Mouse (Mus musculus): ENCODE measurements around the gene Tmbim6. TPM values are rescaled to one million over a fixed set of nuclear protein-coding genes. Genes with fewer than 3 reads are reported as not detected.
A peak's percentile ranks its signal among the peaks of the same experiment; 100 is the strongest.
"Not testable (repeated sequence)": the region's sequence is repeated elsewhere in the genome, so short reads cannot be mapped to it uniquely, and the experiment has no call there.

Gene Tmbim6
- polyA plus RNA-seq, 1 experiment from 2014 or later, result 726 TPM

GRCm38 (mm10) chr15:99376240-99376639 lies 16.4 kb upstream of the Tmbim6 start:
- 88% methylated on average over 5 of the region's 5 CpGs for WGBS
- Histone ChIP-seq H3K27ac (ENCODE audit: low read length) (no peak overlapping the region), H3K27me3 (replicated peaks; ENCODE audit: control insufficient read depth, insufficient read depth, low read length) (no peaks in the 10 kb centered on the region), H3K9ac (ENCODE audit: low read depth, low read length) (no peak overlapping the region), H3K4me3 (ENCODE audit: low read length) (no peak overlapping the region), H3K9me3 (ENCODE audit: control insufficient read depth, low read length) (no peaks in the 10 kb centered on the region), H3K4me1 (ENCODE audit: control insufficient read depth, insufficient read depth, low read length) (no peaks in the 10 kb centered on the region), H3K4me2 (ENCODE audit: low read depth, low read length) (no peak overlapping the region), H3K36me3 (ENCODE audit: control insufficient read depth, insufficient read depth, low read length) (no peaks in the 10 kb centered on the region)
- ATAC-seq, result no peak

GRCm38 (mm10) chr15:99382893-99383292 lies 9.8 kb upstream of the Tmbim6 start:
- no peak overlapping the region for H3K4me2 ChIP-seq (ENCODE audit: low read depth, low read length)
- peak; percentile 84 for ATAC-seq
- no peaks in the 10 kb centered on the region for H3K27me3 ChIP-seq (replicated peaks; ENCODE audit: control insufficient read depth, insufficient read depth, low read length)
- H3K36me3 ChIP-seq (ENCODE audit: control insufficient read depth, insufficient read depth, low read length), result no peaks in the 10 kb centered on the region
- H3K27ac ChIP-seq (ENCODE audit: low read length), result no peak overlapping the region
- H3K9me3 ChIP-seq (ENCODE audit: control insufficient read depth, low read length), result no peaks in the 10 kb centered on the region
- no peak overlapping the region for H3K9ac ChIP-seq (ENCODE audit: low read depth, low read length)
- H3K4me1 ChIP-seq (ENCODE audit: control insufficient read depth, insufficient read depth, low read length), result no peaks in the 10 kb centered on the region
- no peak overlapping the region for H3K4me3 ChIP-seq (ENCODE audit: low read length)

GRCm38 (mm10) chr15:99384071-99384470 lies 8.6 kb upstream of the Tmbim6 start:
- no peaks in the 10 kb centered on the region for H3K4me1 ChIP-seq (ENCODE audit: control insufficient read depth, insufficient read depth, low read length)
- H3K9ac ChIP-seq (ENCODE audit: low read depth, low read length), result no peak overlapping the region
- ATAC-seq, result no peak
- H3K36me3 ChIP-seq (ENCODE audit: control insufficient read depth, insufficient read depth, low read length), result no peaks in the 10 kb centered on the region
- 43% methylated on average over 6 of the region's 6 CpGs for WGBS
- H3K27ac ChIP-seq (ENCODE audit: low read length), result no peak overlapping the region
- no peaks in the 10 kb centered on the region for H3K27me3 ChIP-seq (replicated peaks; ENCODE audit: control insufficient read depth, insufficient read depth, low read length)
- no peak overlapping the region for H3K4me3 ChIP-seq (ENCODE audit: low read length)
- no peaks in the 10 kb centered on the region for H3K9me3 ChIP-seq (ENCODE audit: control insufficient read depth, low read length)
- H3K4me2 ChIP-seq (ENCODE audit: low read depth, low read length), result no peak overlapping the region

GRCm38 (mm10) chr15:99386110-99386509 lies 6.6 kb upstream of the Tmbim6 start:
- WGBS, result 65% methylated on average over 3 of the region's 3 CpGs
- H3K4me3 ChIP-seq (ENCODE audit: low read length); H3K4me2 ChIP-seq (ENCODE audit: low read depth, low read length); H3K9me3 ChIP-seq (ENCODE audit: control insufficient read depth, low read length); H3K4me1 ChIP-seq (ENCODE audit: control insufficient read depth, insufficient read depth, low read length); H3K36me3 ChIP-seq (ENCODE audit: control insufficient read depth, insufficient read depth, low read length); H3K27me3 ChIP-seq (replicated peaks; ENCODE audit: control insufficient read depth, insufficient read depth, low read length); H3K27ac ChIP-seq (ENCODE audit: low read length); ATAC-seq; H3K9ac ChIP-seq (ENCODE audit: low read depth, low read length): not testable (repeated sequence)

GRCm38 (mm10) chr15:99386796-99387195 lies 5.9 kb upstream of the Tmbim6 start:
- Histone ChIP-seq H3K36me3 (ENCODE audit: control insufficient read depth, insufficient read depth, low read length) (no peaks in the 10 kb centered on the region), H3K4me1 (ENCODE audit: control insufficient read depth, insufficient read depth, low read length) (peaks cover 3% of the 10 kb centered on the region; the same call in 1 of the 2 replicates), H3K4me2 (ENCODE audit: low read depth, low read length) (no peak overlapping the region), H3K27me3 (replicated peaks; ENCODE audit: control insufficient read depth, insufficient read depth, low read length) (no peaks in the 10 kb centered on the region), H3K27ac (ENCODE audit: low read length) (no peak overlapping the region), H3K9me3 (ENCODE audit: control insufficient read depth, low read length) (no peaks in the 10 kb centered on the region), H3K4me3 (ENCODE audit: low read length) (no peak overlapping the region), H3K9ac (ENCODE audit: low read depth, low read length) (no peak overlapping the region)
- ATAC-seq, result peak; percentile 34
- WGBS, result 71% methylated on average over 3 of the region's 3 CpGs

DNA sequence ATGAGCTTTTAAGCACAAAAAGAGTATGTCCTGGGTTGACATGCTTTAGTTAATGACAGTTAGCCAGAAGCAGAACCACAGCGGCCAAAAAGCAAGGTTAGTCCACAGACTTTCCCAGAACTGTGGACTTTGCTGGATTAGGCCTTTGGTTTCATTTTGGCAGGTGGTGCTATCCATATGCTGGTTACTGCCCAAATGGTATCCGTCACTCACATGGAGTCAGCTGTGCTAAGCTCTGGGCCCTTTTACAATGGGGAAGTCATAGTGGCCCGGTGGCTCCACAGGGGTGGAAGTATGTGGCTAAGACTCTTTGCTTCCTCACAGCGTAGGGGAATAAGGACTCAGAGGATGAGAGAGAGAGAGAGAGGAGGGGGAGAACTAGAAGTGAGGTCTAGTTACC lies 4.7 kb upstream of the Tmbim6 start:
- peaks cover 6% of the 10 kb centered on the region; the same call in 1 of the 2 replicates for H3K4me1 ChIP-seq (ENCODE audit: control insufficient read depth, insufficient read depth, low read length)
- H3K9ac ChIP-seq (ENCODE audit: low read depth, low read length), result no peak overlapping the region
- 74% methylated on average over 4 of the region's 4 CpGs for WGBS
- no peaks in the 10 kb centered on the region for H3K27me3 ChIP-seq (replicated peaks; ENCODE audit: control insufficient read depth, insufficient read depth, low read length)
- no peak for ATAC-seq
- H3K36me3 ChIP-seq (ENCODE audit: control insufficient read depth, insufficient read depth, low read length), result no peaks in the 10 kb centered on the region
- no peak overlapping the region for H3K4me3 ChIP-seq (ENCODE audit: low read length)
- H3K4me2 ChIP-seq (ENCODE audit: low read depth, low read length), result no peak overlapping the region
- H3K9me3 ChIP-seq (ENCODE audit: control insufficient read depth, low read length), result no peaks in the 10 kb centered on the region
- H3K27ac ChIP-seq (ENCODE audit: low read length), result no peak overlapping the region

DNA sequence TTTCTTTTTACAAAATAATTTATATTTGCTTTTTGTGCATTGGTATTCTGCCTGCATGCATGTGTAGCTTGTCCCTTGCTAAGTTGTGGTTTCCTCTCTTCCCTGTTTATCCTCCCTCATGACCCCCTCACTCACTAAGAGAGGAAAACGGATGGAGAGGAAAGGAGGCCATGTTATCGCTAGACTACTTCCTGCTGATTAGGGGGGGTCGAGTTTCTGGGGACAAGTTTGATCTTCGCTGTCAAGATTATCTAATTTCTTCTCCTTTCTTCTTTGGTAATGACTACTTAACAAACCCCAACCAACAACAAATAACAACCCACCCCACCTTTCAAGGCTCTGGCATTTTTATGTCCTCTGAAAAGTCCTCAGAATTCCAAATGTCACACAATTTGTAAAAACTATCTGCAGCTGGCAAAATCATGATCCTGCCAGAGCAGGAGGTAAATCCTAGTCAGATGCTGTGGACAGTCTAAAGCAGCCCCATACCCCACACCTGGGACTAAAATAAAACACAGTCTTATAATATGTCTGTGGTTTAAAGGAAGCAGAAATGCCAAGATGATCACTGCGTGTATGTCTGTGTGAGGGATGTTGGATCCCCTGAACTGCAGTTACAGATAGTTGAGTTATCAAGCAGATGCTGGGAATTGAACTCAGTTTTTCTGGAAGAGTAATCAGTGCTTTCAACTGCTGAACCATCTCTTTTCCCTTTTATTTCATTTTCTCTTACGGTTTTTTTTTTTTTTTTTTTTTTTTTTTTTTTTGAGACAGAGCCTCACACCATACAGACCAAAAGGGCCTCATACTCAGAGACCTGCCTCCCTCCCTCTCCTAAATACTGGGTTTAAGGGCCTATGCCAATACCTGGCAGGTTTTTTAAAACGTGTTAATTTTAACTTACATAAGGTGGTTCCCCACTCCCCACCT lies 1.9 kb upstream of the Tmbim6 start:
- no peak overlapping the region for H3K4me2 ChIP-seq (ENCODE audit: low read depth, low read length)
- H3K4me3 ChIP-seq (ENCODE audit: low read length), result no peak overlapping the region
- 64% methylated on average over 7 of the region's 7 CpGs for WGBS
- no peak overlapping the region for H3K27ac ChIP-seq (ENCODE audit: low read length)
- peaks cover 17% of the 10 kb centered on the region for H3K4me1 ChIP-seq (ENCODE audit: control insufficient read depth, insufficient read depth, low read length)
- no peak for ATAC-seq
- H3K27me3 ChIP-seq (replicated peaks; ENCODE audit: control insufficient read depth, insufficient read depth, low read length), result no peaks in the 10 kb centered on the region
- H3K9me3 ChIP-seq (ENCODE audit: control insufficient read depth, low read length), result no peaks in the 10 kb centered on the region
- H3K9ac ChIP-seq (ENCODE audit: low read depth, low read length), result no peak overlapping the region
- H3K36me3 ChIP-seq (ENCODE audit: control insufficient read depth, insufficient read depth, low read length), result no peaks in the 10 kb centered on the region

GRCm38 (mm10) chr15:99391975-99392374 lies 707 bp upstream of the Tmbim6 start:
- no peaks in the 10 kb centered on the region for H3K36me3 ChIP-seq (ENCODE audit: control insufficient read depth, insufficient read depth, low read length)
- 74% methylated on average over 6 of the region's 6 CpGs for WGBS
- peak overlapping the region; percentile 61 for H3K9ac ChIP-seq (ENCODE audit: low read depth, low read length)
- no peaks in the 10 kb centered on the region for H3K27me3 ChIP-seq (replicated peaks; ENCODE audit: control insufficient read depth, insufficient read depth, low read length)
- H3K27ac ChIP-seq (ENCODE audit: low read length), result peak overlapping the region; percentile 70
- H3K9me3 ChIP-seq (ENCODE audit: control insufficient read depth, low read length), result no peaks in the 10 kb centered on the region
- peak overlapping the region; percentile 74 for H3K4me2 ChIP-seq (ENCODE audit: low read depth, low read length)
- peak overlapping the region; percentile 46 for H3K4me3 ChIP-seq (ENCODE audit: low read length)
- no peak for ATAC-seq
- peaks cover 30% of the 10 kb centered on the region for H3K4me1 ChIP-seq (ENCODE audit: control insufficient read depth, insufficient read depth, low read length)

DNA sequence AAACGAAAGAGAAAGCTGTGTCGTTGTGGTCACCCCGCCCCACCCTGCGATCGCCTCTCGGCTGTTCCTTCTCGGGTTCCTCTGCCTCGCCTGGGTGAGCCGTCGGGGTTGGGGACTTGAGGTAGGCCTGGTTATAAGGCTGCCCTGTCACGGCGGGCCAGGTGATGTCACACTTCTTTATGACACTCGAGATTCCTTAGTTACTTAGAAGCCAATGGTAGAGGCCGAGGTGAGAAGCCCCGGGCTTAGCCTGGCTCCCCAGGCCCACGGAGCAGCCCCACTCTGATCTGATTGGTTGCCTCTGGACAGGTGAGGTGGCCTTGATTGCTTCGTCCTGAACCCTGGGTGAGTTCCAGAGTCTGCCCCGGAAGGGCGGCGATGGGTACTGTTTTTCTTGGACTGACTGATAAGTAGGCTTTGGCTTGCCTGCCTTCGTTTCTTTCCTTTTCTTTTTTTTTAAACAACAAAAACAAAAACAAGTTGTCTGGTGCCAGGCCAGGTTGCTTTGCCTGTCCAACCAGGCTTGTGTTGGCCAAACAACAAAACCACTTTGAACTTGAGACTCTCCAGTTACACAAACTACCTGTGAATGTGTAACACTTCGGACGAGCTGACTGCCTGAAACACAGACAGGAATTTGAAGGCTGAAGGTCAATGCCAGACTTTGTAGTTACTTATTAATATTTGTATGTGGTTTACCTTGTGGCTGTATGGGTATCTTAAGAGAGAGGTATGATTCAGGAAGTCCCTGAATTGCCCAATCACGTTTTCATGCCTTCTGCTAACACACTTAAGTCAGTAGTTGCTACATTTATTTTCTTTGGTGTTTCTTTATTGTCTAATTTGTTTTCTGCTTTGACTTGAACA lies 937 bp downstream of the Tmbim6 start:
- peak overlapping the region; percentile 72 for H3K4me2 ChIP-seq (ENCODE audit: low read depth, low read length)
- peak; percentile 83 for ATAC-seq
- WGBS, result 4% methylated on average over 24 of the region's 24 CpGs
- peak overlapping the region; percentile 94 for H3K9ac ChIP-seq (ENCODE audit: low read depth, low read length)
- no peaks in the 10 kb centered on the region for H3K36me3 ChIP-seq (ENCODE audit: control insufficient read depth, insufficient read depth, low read length)
- no peaks in the 10 kb centered on the region for H3K27me3 ChIP-seq (replicated peaks; ENCODE audit: control insufficient read depth, insufficient read depth, low read length)
- H3K4me3 ChIP-seq (ENCODE audit: low read length), result peak overlapping the region; percentile 80
- H3K4me1 ChIP-seq (ENCODE audit: control insufficient read depth, insufficient read depth, low read length), result peaks cover 34% of the 10 kb centered on the region
- no peaks in the 10 kb centered on the region for H3K9me3 ChIP-seq (ENCODE audit: control insufficient read depth, low read length)
- H3K27ac ChIP-seq (ENCODE audit: low read length), result peak overlapping the region; percentile 98
